Mouse (Mus musculus) stomach, postnatal 0 days (tissue): ENCODE measurements around the gene 5730522E02Rik.

Source experiments
- CTCF ChIP-seq: IDR thresholded peaks from 2 replicates; pipeline ENCODE4 v1.5.1; 2016; ENCODE audit warnings: antibody characterized with exemption, low read depth, mild to moderate bottlenecking, moderate library complexity
- EP300 ChIP-seq: optimal IDR thresholded peaks from 2 replicates; pipeline ENCODE3; 2016; ENCODE audit warnings: antibody characterized with exemption

DNA sequence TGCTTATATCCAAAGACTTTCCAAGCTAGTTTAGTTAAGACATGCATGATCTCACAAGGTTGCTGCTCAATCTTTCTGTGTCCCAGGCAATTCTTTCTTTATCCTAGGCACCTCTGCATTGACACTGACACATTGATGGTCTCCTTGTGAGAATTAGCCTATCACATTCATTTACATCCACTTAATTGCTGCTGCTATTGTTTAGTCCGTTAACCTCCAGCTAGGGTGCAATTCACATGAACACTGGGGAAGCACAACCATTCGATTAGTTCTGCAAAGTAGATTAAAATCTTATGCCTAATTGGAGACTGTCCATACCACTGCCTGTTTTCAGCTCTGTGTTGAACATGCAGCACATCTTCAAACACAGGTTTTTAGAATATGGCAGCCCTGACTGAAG lies 603.7 kb downstream of the 5730522E02Rik start:
- no peak for TF ChIP-seq CTCF
- TF ChIP-seq EP300, result no peak
